Mouse (Mus musculus) brain, embryonic 14.5 days (tissue): ENCODE measurements at regions not wholly inside any gene's neighbourhood (a gene's known extent, or its start where the extent isn't known, plus 50 kb on each side); places are given as distances from the start of the nearest gene placed in this dataset.

Source experiments
- CTCF ChIP-seq: fragments of 200-500 bp; IDR thresholded peaks from 2 replicates; pipeline ENCODE4 v1.5.1; 2012; ENCODE audit warnings: inconsistent platforms, mild to moderate bottlenecking, moderate library complexity, borderline replicate concordance; ENCODE audit not compliant: insufficient read depth, insufficient read length; ENCODE audit errors: extremely low read depth
- POLR2A ChIP-seq: fragments of 200-500 bp; IDR thresholded peaks from 2 replicates; pipeline ENCODE4 v1.6.1; 2012; ENCODE audit warnings: mild to moderate bottlenecking, inconsistent platforms, borderline replicate concordance; ENCODE audit not compliant: poor library complexity, insufficient read depth, insufficient read length, severe bottlenecking; ENCODE audit errors: extremely low read depth

DNA sequence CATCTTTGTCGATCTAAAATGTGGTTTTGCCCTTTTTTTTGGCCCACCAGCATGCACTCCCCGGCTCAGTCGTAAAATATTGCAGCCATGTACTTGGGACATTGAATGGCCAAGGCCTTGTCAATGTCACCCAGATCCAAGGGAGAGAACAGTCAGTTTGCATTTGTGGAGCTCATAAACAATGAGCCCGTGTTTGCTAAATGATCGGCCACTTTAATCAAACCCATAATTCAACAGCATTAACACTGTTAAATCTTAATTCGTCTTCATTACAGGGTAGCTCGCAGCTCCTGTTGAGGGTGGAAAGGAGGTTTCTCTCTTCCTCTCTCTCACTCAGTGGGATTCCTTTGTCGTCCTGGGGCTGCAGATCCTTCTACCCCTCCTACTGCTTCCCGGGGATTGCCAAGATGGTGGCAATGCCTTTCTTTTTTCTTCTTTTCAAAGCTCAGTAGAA lies 69.0 kb upstream of the Ephb1 start:
- no peak for TF ChIP-seq CTCF
- TF ChIP-seq POLR2A: no peak
